Mouse (Mus musculus): Measurements from ENCODE around the gene Gm38394. TPM values are rescaled to one million over a fixed set of nuclear protein-coding genes. Genes with fewer than 3 reads are reported as not detected.
"Not testable (repeated sequence)": the region's sequence is repeated elsewhere in the genome, so short reads cannot be mapped to it uniquely, and the experiment has no call there.

Gm38394 gene
- polyA plus RNA-seq (2016; fragmentation: Nextera tagmentation; extraction: Ambion mirVana), result 3.9 and 4.7 TPM in 2 replicates

DNA sequence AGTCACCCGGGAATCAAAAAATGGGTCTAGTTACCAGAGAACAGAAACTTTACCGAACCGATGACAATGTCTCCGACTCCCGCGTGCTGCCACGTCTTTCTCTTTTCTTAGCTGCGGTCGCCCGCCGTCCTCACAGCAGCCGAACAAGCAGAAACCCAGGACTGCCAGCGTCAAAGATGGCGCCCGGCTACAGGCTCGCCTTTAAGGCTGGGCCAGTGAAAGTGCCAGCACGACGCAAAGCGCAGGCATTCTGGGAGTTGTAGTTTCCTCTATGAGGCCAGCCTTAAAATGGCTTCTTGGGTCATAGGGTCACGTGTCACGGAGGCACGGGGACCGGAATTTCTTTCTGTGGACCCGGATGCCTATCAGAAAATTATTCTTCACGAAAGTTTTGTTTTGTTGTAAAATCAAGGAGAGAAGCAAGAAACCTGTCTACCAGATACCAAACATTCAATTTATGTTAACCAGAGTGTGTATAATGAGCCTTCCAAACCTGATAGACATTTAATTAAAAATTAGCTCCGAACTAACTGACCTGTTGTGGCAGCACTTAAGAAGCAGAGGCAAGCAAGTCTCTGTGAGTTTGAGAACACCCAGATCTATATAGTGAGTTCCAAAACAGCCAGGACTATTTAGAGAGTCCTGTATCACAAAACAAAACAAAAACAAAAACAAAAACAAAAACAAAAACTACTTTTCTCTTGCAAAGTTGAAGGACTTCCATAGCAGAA is at the start of gene Gm38394:
Gm38394 (minus strand) TSS at position 116 of the 731 bp plus-strand sequence.
- peaks cover 37% of the 10 kb centered on the region for H3K4me1 ChIP-seq (replicated peaks)
- H3K27me3 ChIP-seq (ENCODE audit: insufficient read depth, poor library complexity, severe bottlenecking), result no peaks in the 10 kb centered on the region
- H3K4me3 ChIP-seq, result peak within 1 kb of the TSS; percentile 90
- H3K27ac ChIP-seq, result peak within 1 kb of the TSS; percentile 97
- peak; percentile 94 for DNase-seq (ENCODE audit: low spot score)
- WGBS, result 3% methylated on average over 26 of the region's 26 CpGs
- H3K9me3 ChIP-seq, result no peaks in the 10 kb centered on the region
- peaks cover 34% of the 10 kb centered on the region for H3K36me3 ChIP-seq

DNA sequence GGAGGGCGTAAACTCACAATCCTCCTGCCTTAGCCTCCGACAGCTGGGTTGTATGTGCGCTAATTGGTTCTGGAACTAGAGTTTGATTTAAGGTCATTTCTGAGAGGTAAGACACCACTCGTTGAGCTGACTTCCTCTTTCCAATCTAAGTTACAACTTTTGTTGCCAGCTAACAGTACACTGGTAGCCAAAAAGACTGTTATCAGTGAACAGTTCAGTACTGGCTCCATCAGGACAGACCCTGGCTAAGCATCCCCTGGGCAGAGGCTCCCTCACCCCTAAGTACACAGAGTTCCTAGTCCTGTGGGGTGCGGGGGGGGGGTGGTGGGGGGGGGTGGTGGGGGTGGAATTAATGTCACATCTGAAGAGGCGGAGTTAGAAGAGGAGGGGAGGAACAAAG is 49.8 kb upstream of the Gm38394 start:
- H3K27ac ChIP-seq, result peak overlapping the region; percentile 31; the same call in 1 of the 2 replicates
- 50% methylated on average over 6 of the region's 6 CpGs for WGBS
- no peak for DNase-seq (ENCODE audit: low spot score)

DNA sequence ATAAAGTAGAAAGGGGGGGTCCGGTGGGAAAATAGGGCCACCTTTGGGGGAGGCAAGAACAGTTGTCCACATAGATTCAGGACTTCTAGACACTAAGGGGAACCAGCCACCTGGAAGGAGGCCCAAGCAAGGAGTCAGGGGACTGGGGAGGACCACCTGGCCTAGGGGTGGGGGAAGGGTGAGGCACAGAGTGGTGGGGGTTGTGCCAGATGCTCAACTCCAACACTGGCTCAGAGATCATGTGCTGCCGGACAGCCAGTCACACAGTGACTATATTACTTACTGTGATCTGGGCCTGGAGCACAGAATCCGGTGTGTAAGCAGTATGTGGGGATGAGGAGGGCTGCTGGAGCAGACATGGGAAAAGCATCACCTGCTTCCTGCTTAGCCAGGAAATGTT is 48.2 kb upstream of the Gm38394 start:
- Histone ChIP-seq H3K4me1 (replicated peaks) (peaks cover 38% of the 10 kb centered on the region), H3K36me3 (peaks cover 7% of the 10 kb centered on the region; the same call in 1 of the 2 replicates), H3K4me3 (no peak overlapping the region), H3K27me3 (ENCODE audit: insufficient read depth, poor library complexity, severe bottlenecking) (no peaks in the 10 kb centered on the region), H3K9me3 (no peaks in the 10 kb centered on the region), H3K27ac (no peak overlapping the region)
- 80% methylated on average over 3 of the region's 3 CpGs for WGBS
- DNase-seq (ENCODE audit: low spot score), result no peak

More for the DNA sequence above, 49.8 kb upstream of the Gm38394 start:
- H3K27me3 ChIP-seq (ENCODE audit: insufficient read depth, poor library complexity, severe bottlenecking), result no peaks in the 10 kb centered on the region
- H3K9me3 ChIP-seq, result no peaks in the 10 kb centered on the region
- peaks cover 7% of the 10 kb centered on the region; the same call in 1 of the 2 replicates for H3K36me3 ChIP-seq
- H3K4me1 ChIP-seq (replicated peaks), result peaks cover 38% of the 10 kb centered on the region
- no peak overlapping the region for H3K4me3 ChIP-seq

DNA sequence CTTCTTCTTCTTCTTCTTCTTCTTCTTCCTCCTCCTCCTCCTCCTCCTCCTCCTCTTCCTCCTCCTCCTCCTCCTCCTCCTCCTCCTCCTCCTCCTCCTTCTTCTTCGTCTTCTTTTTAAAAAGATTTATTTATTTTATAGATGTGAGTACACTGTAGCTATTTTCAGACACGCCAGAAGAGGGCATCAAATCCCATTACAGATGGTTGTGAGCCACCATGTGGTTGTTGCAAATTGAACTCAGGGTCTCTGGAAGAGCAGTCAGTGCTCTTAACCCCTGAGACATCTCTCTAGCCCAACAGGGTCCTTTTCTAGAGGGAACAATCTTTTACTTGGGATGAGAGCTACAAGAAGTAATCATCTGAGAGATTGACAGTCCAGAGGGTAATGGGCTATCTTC is 40.7 kb upstream of the Gm38394 start:
- not testable (repeated sequence) for H3K27me3 ChIP-seq (ENCODE audit: insufficient read depth, poor library complexity, severe bottlenecking); H3K27ac ChIP-seq; H3K36me3 ChIP-seq; H3K4me3 ChIP-seq; H3K9me3 ChIP-seq; H3K4me1 ChIP-seq (replicated peaks); DNase-seq (ENCODE audit: low spot score)
- 19% methylated on average over 1 of the region's 2 CpGs for WGBS

DNA sequence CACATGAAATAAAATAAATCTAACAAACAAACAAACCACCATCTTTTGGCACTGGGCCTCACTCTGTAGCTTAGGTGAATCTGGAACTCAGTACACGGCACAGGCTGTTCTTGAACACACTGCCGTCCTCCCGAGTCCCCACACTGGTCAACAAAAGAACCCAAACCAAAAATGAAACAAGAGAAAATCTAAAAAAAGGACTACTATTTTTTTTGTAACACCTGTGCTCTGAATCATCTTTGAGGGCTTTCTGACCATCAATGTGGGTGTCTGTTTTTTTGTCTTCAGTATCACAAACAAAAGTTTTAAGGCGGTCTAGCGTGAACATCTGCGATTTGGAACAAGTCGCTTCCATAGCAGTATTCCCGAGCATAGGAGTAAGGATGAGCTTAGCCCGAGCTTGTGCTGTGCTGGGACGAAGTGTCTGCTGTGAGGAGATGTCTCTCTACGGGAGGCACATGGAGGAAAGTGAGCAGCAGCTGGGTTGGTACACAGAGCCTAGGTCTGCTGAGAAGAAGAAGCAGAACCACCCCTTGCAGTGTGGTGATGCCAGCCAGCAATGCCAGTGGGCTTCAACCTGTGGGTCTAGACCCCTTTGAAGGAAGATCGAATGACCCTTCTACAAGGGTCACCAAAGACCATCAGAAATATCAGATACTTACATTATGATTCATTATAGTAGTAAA is 37.0 kb upstream of the Gm38394 start:
- Histone ChIP-seq H3K4me1 (replicated peaks) (peaks cover 33% of the 10 kb centered on the region), H3K27ac (no peak overlapping the region), H3K27me3 (ENCODE audit: insufficient read depth, poor library complexity, severe bottlenecking) (no peaks in the 10 kb centered on the region), H3K9me3 (no peaks in the 10 kb centered on the region), H3K4me3 (no peak overlapping the region), H3K36me3 (no peaks in the 10 kb centered on the region)
- 93% methylated on average over 12 of the region's 12 CpGs for WGBS
- no peak for DNase-seq (ENCODE audit: low spot score)

DNA sequence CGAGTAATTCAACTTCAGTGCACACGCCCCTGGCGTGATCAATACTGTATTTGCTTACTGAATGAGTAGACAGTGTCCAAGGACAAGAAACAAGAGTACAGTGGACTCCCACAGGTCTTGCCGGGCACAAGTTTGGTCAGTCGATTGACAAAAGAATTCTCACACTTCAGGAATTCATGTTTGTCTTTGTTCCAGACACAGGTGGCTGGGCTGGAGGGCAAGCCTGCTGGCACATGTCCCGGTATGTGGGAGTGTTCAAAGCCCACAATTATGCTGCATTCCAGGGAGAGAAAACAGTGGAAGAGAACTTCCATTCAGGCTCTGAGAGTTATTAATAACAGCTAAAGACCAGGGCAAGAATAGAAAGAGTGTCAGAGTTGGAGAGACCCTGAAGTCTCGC is 34.8 kb upstream of the Gm38394 start:
- WGBS, result 26% methylated on average over 7 of the region's 7 CpGs

DNA sequence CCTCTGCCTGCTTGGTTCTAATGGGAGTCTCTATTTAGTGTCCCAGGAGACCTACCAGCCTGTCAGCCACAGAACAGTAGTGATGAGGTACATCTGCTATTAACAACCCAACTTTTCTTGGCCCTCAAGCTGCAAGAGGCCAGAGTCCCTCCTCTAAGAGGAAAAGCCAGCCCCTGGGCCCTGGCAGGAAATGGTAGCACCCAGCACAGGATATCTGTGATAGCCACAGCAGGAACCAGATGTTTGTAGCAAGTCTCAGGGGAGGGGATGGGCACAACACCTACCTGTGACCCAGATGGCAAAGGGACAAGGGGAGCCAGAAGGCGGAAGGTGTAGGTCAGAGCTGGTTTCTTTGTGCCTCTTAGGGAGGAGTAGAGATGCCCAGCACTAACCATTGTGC is 33.8 kb upstream of the Gm38394 start:
- Histone ChIP-seq H3K27me3 (ENCODE audit: insufficient read depth, poor library complexity, severe bottlenecking) (no peaks in the 10 kb centered on the region), H3K9me3 (no peaks in the 10 kb centered on the region), H3K27ac (peak overlapping the region; percentile 76), H3K36me3 (no peaks in the 10 kb centered on the region), H3K4me3 (no peak overlapping the region), H3K4me1 (replicated peaks) (peaks cover 41% of the 10 kb centered on the region)
- DNase-seq (ENCODE audit: low spot score), result no peak
- WGBS, result 83% methylated on average over 1 of the region's 1 CpGs

More for the DNA sequence above, 34.8 kb upstream of the Gm38394 start:
- DNase-seq (ENCODE audit: low spot score), result no peak
- peaks cover 37% of the 10 kb centered on the region for H3K4me1 ChIP-seq (replicated peaks)
- H3K27ac ChIP-seq, result peak overlapping the region; percentile 76
- H3K36me3 ChIP-seq, result no peaks in the 10 kb centered on the region
- no peaks in the 10 kb centered on the region for H3K9me3 ChIP-seq
- H3K27me3 ChIP-seq (ENCODE audit: insufficient read depth, poor library complexity, severe bottlenecking), result no peaks in the 10 kb centered on the region
- no peak overlapping the region for H3K4me3 ChIP-seq

DNA sequence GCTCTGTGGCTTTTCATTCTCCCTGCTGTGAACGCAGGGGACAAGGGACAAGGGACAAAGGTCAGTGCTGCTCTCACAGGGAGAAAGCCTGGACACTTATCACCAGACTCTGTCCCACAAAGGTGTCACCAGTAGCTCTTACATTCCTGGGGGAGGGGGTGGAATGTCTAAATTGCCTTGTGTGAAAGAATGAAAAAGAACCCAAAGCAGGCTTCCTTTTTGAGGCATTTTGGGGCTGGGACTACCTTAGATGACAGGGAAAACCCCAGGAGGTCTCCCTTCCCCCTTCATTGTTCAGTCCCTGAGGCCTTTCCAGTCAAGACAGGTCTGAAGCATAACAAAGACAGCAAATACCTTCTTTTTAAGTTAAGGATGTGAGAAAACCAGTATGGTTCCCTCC is 33.2 kb upstream of the Gm38394 start:
- Histone ChIP-seq H3K9me3 (no peaks in the 10 kb centered on the region), H3K27ac (peak overlapping the region; percentile 76), H3K36me3 (no peaks in the 10 kb centered on the region), H3K4me3 (no peak overlapping the region), H3K27me3 (ENCODE audit: insufficient read depth, poor library complexity, severe bottlenecking) (no peaks in the 10 kb centered on the region), H3K4me1 (replicated peaks) (peaks cover 45% of the 10 kb centered on the region)
- DNase-seq (ENCODE audit: low spot score), result no peak
- WGBS, result 3% methylated on average over 1 of the region's 1 CpGs

DNA sequence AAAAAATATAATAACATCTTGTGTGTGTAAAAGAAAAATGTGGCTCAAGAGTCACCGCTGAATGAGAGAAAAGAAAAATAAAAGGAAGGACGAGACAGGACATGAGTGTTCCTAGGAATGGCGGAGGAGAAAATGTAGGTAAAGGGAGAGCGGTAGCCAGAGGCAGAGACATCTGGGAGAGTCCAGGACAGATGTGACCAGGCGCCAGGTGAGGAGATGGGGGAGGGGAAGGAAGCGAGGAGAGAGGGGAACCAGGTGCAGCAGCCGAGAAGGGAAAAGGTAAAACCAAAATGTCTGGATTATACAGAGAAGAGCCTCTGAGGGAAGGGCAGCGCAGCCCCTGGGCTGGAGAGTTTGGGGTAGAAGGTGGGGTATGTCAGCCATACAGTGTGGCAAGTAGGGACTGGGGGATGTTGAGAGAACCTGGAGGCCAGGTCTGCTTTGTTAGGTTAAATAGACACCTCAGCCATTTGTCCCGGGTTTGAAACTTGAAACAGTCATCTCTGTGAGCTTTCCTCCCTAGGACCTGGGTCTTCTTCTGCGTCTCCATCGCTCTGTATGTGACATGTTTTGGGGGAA is 32.5 kb upstream of the Gm38394 start:
- no peak for DNase-seq (ENCODE audit: low spot score)
- Histone ChIP-seq H3K27ac (peak overlapping the region; percentile 76; the same call in 1 of the 2 replicates), H3K27me3 (ENCODE audit: insufficient read depth, poor library complexity, severe bottlenecking) (no peaks in the 10 kb centered on the region), H3K4me3 (no peak overlapping the region), H3K36me3 (no peaks in the 10 kb centered on the region), H3K4me1 (replicated peaks) (peaks cover 46% of the 10 kb centered on the region), H3K9me3 (no peaks in the 10 kb centered on the region)
- WGBS, result 67% methylated on average over 11 of the region's 11 CpGs

DNA sequence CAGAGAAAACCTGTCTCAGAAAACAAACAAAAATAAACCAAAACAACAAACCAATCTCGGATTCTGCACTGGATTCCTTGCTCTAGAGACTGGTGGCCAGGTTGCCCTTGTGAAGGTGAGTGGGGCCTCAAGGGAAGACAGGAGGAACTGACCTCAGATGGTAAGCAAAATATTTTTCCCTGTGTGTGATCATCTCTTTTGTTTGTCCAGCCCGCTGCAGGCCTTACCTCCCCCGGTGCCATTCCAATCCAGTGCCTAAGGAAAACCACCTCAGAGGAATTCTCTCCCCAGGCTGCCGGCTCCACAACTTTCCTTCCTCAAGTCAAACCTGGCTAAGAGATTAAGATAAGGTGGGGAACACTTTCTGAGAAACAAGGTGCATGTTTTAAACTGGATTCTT is 31.1 kb upstream of the Gm38394 start:
- WGBS, result 32% methylated on average over 4 of the region's 4 CpGs
- no peaks in the 10 kb centered on the region for H3K27me3 ChIP-seq (ENCODE audit: insufficient read depth, poor library complexity, severe bottlenecking)
- H3K27ac ChIP-seq, result no peak overlapping the region
- no peaks in the 10 kb centered on the region for H3K36me3 ChIP-seq
- DNase-seq (ENCODE audit: low spot score), result no peak
- H3K4me1 ChIP-seq (replicated peaks), result peaks cover 50% of the 10 kb centered on the region
- no peaks in the 10 kb centered on the region for H3K9me3 ChIP-seq
- no peak overlapping the region for H3K4me3 ChIP-seq

DNA sequence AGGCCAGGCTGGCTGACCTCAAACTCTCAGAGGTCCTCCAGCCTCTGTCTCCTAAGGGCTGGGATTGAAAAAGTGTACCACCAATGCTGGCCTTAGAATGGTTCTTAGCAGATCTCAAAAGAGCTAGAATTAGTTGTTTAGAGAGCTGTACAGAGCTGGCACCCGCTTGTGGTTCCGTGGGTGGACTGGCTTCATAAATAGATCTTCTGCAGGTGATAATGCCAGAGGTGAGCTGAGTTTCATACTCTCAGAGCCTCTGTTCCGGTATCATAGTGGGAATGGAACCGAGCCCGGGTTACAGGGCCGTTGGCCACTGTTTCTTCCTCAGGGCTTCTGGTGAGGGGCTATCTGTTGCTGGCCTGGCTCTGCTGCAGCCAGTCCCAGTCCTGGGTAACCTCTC is 29.9 kb upstream of the Gm38394 start:
- 94% methylated on average over 6 of the region's 6 CpGs for WGBS
- no peak overlapping the region for H3K27ac ChIP-seq
- no peak overlapping the region for H3K4me3 ChIP-seq

DNA sequence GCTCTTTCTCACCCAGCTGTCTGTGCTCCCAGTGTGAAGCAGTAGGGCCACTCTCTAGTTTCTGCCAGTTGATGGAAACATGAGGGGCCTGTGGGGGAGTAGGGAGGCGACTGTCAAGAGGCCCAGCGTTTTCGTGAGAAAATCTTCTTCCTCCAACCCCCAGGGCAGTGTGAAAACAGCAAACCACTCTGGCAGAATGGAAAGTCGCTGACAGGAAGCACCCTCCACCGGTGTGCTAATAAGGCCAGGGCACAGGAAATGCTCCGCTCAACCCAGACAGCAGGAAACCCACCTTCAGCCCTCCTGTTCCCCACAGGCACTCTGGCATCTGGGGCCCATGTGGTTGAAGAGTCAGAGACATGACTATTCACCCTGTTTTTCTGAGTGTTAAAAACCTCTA is 28.8 kb upstream of the Gm38394 start, which contains the start of gene Lax1:
Lax1 (minus strand) TSS at position 212 of the 400 bp plus-strand sequence.
- H3K4me3 ChIP-seq, result no peak within 1 kb of the TSS
- H3K27me3 ChIP-seq (ENCODE audit: insufficient read depth, poor library complexity, severe bottlenecking), result no peaks in the 10 kb centered on the region
- WGBS, result 47% methylated on average over 6 of the region's 6 CpGs
- no peaks in the 10 kb centered on the region for H3K9me3 ChIP-seq
- no peaks in the 10 kb centered on the region for H3K36me3 ChIP-seq
- no peak for DNase-seq (ENCODE audit: low spot score)
- H3K4me1 ChIP-seq (replicated peaks), result peaks cover 31% of the 10 kb centered on the region
- H3K27ac ChIP-seq, result no peak within 1 kb of the TSS

More for the DNA sequence above, 29.9 kb upstream of the Gm38394 start:
- no peak for DNase-seq (ENCODE audit: low spot score)
- H3K9me3 ChIP-seq, result no peaks in the 10 kb centered on the region
- peaks cover 43% of the 10 kb centered on the region for H3K4me1 ChIP-seq (replicated peaks)
- H3K27me3 ChIP-seq (ENCODE audit: insufficient read depth, poor library complexity, severe bottlenecking), result no peaks in the 10 kb centered on the region
- H3K36me3 ChIP-seq, result no peaks in the 10 kb centered on the region

DNA sequence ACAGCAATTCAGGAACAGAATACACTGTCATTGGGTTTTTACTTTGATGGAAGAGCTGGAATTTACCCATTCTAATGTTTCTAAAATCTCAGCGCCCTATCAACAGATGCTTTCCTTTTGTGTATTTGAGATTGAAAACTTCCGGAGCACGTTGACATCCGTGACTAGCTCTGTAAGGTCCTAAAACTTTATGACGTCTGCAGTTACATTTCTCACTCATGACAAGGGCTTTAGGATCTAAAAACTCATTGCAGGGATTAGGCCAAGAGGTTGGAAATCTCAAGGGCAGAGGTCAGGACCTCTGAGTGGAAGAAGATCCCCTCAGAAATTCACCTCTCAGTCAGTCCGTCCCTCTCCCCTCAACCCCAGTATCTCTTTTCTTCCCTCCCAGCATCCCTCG is 27.2 kb upstream of the Gm38394 start:
- Histone ChIP-seq H3K4me1 (replicated peaks) (peaks cover 17% of the 10 kb centered on the region), H3K36me3 (no peaks in the 10 kb centered on the region), H3K27ac (no peak overlapping the region), H3K27me3 (ENCODE audit: insufficient read depth, poor library complexity, severe bottlenecking) (no peaks in the 10 kb centered on the region), H3K4me3 (no peak overlapping the region), H3K9me3 (no peaks in the 10 kb centered on the region)
- WGBS, result 76% methylated on average over 7 of the region's 7 CpGs
- DNase-seq (ENCODE audit: low spot score), result no peak
